Mouse (Mus musculus): Measurements from ENCODE around the gene Tpk1.

- no peak for TF ChIP-seq CTCF (IDR thresholded peaks at IDR 0.05; ENCODE audit: borderline replicate concordance, extremely low read depth, insufficient read depth, insufficient read length)
- no peak for TF ChIP-seq POLR2A (IDR thresholded peaks at IDR 0.05; ENCODE audit: borderline replicate concordance, extremely low read depth, insufficient read depth, insufficient read length, poor library complexity, severe bottlenecking)
These were observed 133.3 kb downstream of the Tpk1 start for GRCm38 (mm10) chr6:43532822-43533221.

Measured in brain, embryonic 14.5 days (tissue).